Mouse (Mus musculus) testis, adult 2 months (tissue): ENCODE results near the gene Dmpk. TPM values are rescaled to one million over a fixed set of nuclear protein-coding genes. Genes with fewer than 3 reads are reported as not detected.

Experiments used
- H3K27ac ChIP-seq: fragments of 200-500 bp; 2 replicates; pipeline ENCODE4 v1.5.1; 2012; ENCODE audit warnings: low read depth, low read length; ENCODE audit not compliant: control insufficient read depth, insufficient read depth
- H3K27me3 ChIP-seq: fragments of 200-500 bp; 2 replicates; pipeline ENCODE4 v1.6.1; 2012; ENCODE audit warnings: mild to moderate bottlenecking, low read length, moderate library complexity; ENCODE audit not compliant: control insufficient read depth, insufficient read depth
- H3K36me3 ChIP-seq: fragments of 200-500 bp; 2 replicates; pipeline ENCODE4 v1.6.1; 2012; ENCODE audit warnings: mild to moderate bottlenecking, low read length; ENCODE audit not compliant: control insufficient read depth, insufficient read depth
- H3K4me1 ChIP-seq: fragments of 200-500 bp; 2 replicates; pipeline ENCODE4 v1.6.1; 2012; ENCODE audit warnings: low read length; ENCODE audit not compliant: control insufficient read depth, insufficient read depth
- H3K4me3 ChIP-seq: fragments of 200-500 bp; 2 replicates; pipeline ENCODE4 v1.5.1; 2012; ENCODE audit warnings: low read depth, mild to moderate bottlenecking, low read length, moderate library complexity, mixed read lengths; ENCODE audit not compliant: control insufficient read depth
- CTCF ChIP-seq: fragments of 200-500 bp; IDR thresholded peaks from 2 replicates; pipeline ENCODE4 v1.5.1; 2012; ENCODE audit warnings: low read depth, mild to moderate bottlenecking, inconsistent platforms, low read length, moderate library complexity; ENCODE audit not compliant: control insufficient read depth, insufficient read depth, insufficient replicate concordance
- POLR2A ChIP-seq: fragments of 200-500 bp; IDR thresholded peaks from 2 replicates; pipeline ENCODE4 v1.6.1; 2012; ENCODE audit warnings: low read depth, mild to moderate bottlenecking, inconsistent platforms, low read length, moderate library complexity; ENCODE audit not compliant: control insufficient read depth
- polyA plus RNA-seq: library from polyadenylated mRNA; depleted of rRNA; stranded (reverse); fragments of >200 nt; gene quantifications from 2 replicates; pipeline ENCODE4 v1.2.3, GENCODE M21; 2012

Gene Dmpk
- polyA plus RNA-seq, 1 experiment: 75.3 TPM

- Histone ChIP-seq H3K27ac (no peak overlapping the region), H3K36me3 (no peaks in the 10 kb centered on the region; the same call in 1 of the 2 replicates), H3K4me3 (no peak overlapping the region), H3K27me3 (no peaks in the 10 kb centered on the region), H3K4me1 (peaks cover 43% of the 10 kb centered on the region)
- TF ChIP-seq POLR2A (no peak), CTCF (no peak)
Measured at GRCm38 (mm10) chr7:19096421-19096976, 12.8 kb downstream of the Dmpk start.

- Histone ChIP-seq H3K27ac (no peak overlapping the region), H3K36me3 (no peaks in the 10 kb centered on the region), H3K27me3 (no peaks in the 10 kb centered on the region), H3K4me1 (peaks cover 36% of the 10 kb centered on the region), H3K4me3 (no peak overlapping the region)
- TF ChIP-seq POLR2A: no peak
- no peak for TF ChIP-seq CTCF
Measured at GRCm38 (mm10) chr7:19097217-19097616, 13.6 kb downstream of the Dmpk start.

GRCm38 (mm10) chr7:19097863-19098262 lies 14.2 kb downstream of the Dmpk start:
- Histone ChIP-seq H3K27ac (no peak overlapping the region), H3K27me3 (no peaks in the 10 kb centered on the region), H3K36me3 (no peaks in the 10 kb centered on the region), H3K4me1 (peaks cover 30% of the 10 kb centered on the region), H3K4me3 (no peak overlapping the region)
- TF ChIP-seq CTCF: no peak
- no peak for TF ChIP-seq POLR2A

GRCm38 (mm10) chr7:19098811-19099210 lies 15.2 kb downstream of the Dmpk start:
- Histone ChIP-seq H3K27me3 (no peaks in the 10 kb centered on the region), H3K27ac (no peak overlapping the region), H3K4me3 (no peak overlapping the region), H3K4me1 (peaks cover 23% of the 10 kb centered on the region), H3K36me3 (no peaks in the 10 kb centered on the region)
- TF ChIP-seq CTCF: no peak
- TF ChIP-seq POLR2A: no peak

GRCm38 (mm10) chr7:19100290-19100689 lies 16.6 kb downstream of the Dmpk start:
- H3K27ac ChIP-seq: no peak overlapping the region
- H3K36me3 ChIP-seq: no peaks in the 10 kb centered on the region
- TF ChIP-seq POLR2A (no peak), CTCF (no peak)
- H3K4me3 ChIP-seq: no peak overlapping the region
- no peaks in the 10 kb centered on the region for H3K27me3 ChIP-seq
- peaks cover 14% of the 10 kb centered on the region for H3K4me1 ChIP-seq

DNA sequence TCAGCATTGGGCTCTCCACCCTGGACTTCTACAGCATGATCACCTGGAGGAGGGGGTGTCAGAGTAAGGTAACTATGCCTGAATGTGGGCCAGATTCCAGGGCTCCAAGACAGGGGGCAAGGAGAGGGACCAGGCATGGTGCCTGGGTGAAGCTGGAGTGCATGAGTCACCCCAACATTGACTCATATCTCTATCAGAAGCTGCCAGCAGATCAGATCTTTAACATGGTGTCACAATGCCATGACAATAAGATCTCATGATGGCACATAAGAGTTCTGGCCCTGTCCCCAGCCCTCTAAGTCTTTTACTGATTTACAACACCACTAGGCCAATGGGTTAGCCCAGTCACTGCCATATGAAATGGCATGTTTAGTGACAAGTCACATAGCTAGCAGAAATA lies 20.1 kb downstream of the Dmpk start:
- H3K27me3 ChIP-seq: no peaks in the 10 kb centered on the region
- no peak overlapping the region for H3K4me3 ChIP-seq
- no peak overlapping the region for H3K27ac ChIP-seq
- H3K36me3 ChIP-seq: no peaks in the 10 kb centered on the region
- TF ChIP-seq POLR2A: no peak
- TF ChIP-seq CTCF: no peak
- H3K4me1 ChIP-seq: no peaks in the 10 kb centered on the region

- TF ChIP-seq POLR2A (no peak), CTCF (no peak)
- no peak overlapping the region for H3K27ac ChIP-seq
- no peaks in the 10 kb centered on the region for H3K27me3 ChIP-seq
- no peaks in the 10 kb centered on the region for H3K36me3 ChIP-seq
- no peak overlapping the region for H3K4me3 ChIP-seq
- H3K4me1 ChIP-seq: no peaks in the 10 kb centered on the region
Measured at GRCm38 (mm10) chr7:19104486-19104885, 20.8 kb downstream of the Dmpk start.

DNA sequence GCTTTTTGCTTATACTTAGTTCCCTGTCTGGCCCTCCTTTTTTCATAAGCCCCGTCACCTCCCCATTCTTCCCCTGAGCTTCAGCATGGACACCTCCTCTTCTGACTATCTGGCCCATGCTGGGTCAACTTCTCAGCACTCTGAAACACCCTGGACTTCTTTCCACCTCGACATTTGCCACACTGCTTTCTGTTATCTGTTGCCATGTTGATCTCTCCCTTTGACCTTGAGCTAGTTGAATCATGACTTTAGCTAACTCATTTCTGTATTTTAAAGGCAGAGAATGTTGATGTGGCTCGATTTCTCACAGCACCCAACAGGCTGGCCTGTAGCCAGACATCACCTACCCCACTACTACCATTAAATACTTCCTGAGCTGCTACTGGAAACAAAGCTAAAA lies 23.8 kb downstream of the Dmpk start:
- no peaks in the 10 kb centered on the region for H3K36me3 ChIP-seq
- no peaks in the 10 kb centered on the region for H3K27me3 ChIP-seq
- H3K4me1 ChIP-seq: no peaks in the 10 kb centered on the region
- H3K4me3 ChIP-seq: no peak overlapping the region
- no peak overlapping the region for H3K27ac ChIP-seq
- TF ChIP-seq CTCF (no peak), POLR2A (no peak)
